Mouse (Mus musculus) midbrain, postnatal 0 days (tissue): ENCODE measurements around the gene Sorcs2. TPM values are rescaled to one million over a fixed set of nuclear protein-coding genes. Genes with fewer than 3 reads are reported as not detected.
A peak's percentile ranks its signal among the peaks of the same experiment; 100 is the strongest.

Experiments
- ATAC-seq: fragments of 200-750 bp; cut with Nextera tagmentation; 2 replicates; pipeline ENCODE4 v1.8.0; 2017; ENCODE audit warnings: moderate number of reproducible peaks, mild to moderate bottlenecking, moderate TSS enrichment, moderate library complexity; ENCODE audit not compliant: low FRiP score
- DNase-seq: peaks from one replicate; pipeline ENCODE4 v3.0.0-alpha.2; 2015; ENCODE audit warnings: low spot score
- H3K27ac ChIP-seq: fragments of 300-500 bp; sonication (generic); 2 replicates; pipeline ENCODE4 v1.5.1; 2014; ENCODE audit warnings: low read depth, mild to moderate bottlenecking, low read length, mixed read lengths
- H3K27me3 ChIP-seq: fragments of 300-500 bp; sonication (generic); 2 replicates; pipeline ENCODE4 v1.6.1; 2014; ENCODE audit warnings: low read length, control low read depth, mixed read lengths; ENCODE audit not compliant: insufficient read depth
- H3K36me3 ChIP-seq: fragments of 300-500 bp; sonication (generic); 2 replicates; pipeline ENCODE4 v1.6.1; 2014; ENCODE audit warnings: low read length, control low read depth, mixed read lengths; ENCODE audit not compliant: insufficient read depth
- H3K4me1 ChIP-seq: fragments of 300-500 bp; sonication (generic); 2 replicates; pipeline ENCODE4 v1.6.1; 2014; ENCODE audit warnings: mild to moderate bottlenecking, control low read depth, antibody characterized with exemption, low read length, mixed read lengths; ENCODE audit not compliant: insufficient read depth
- H3K4me2 ChIP-seq: fragments of 300-500 bp; sonication (generic); 2 replicates; pipeline ENCODE4 v1.6.1; 2014; ENCODE audit warnings: low read depth, mild to moderate bottlenecking, low read length, mixed read lengths; ENCODE audit not compliant: poor library complexity, severe bottlenecking
- H3K4me3 ChIP-seq: fragments of 300-500 bp; sonication (generic); 2 replicates; pipeline ENCODE4 v1.5.1; 2014; ENCODE audit warnings: low read depth, mild to moderate bottlenecking, low read length, moderate library complexity
- H3K9ac ChIP-seq: fragments of 300-500 bp; sonication (generic); replicated peaks from 2 replicates; pipeline ENCODE4 v1.6.1; 2014; ENCODE audit warnings: mild to moderate bottlenecking, low read length, moderate library complexity, mixed read lengths; ENCODE audit not compliant: poor library complexity, severe bottlenecking
- H3K9me3 ChIP-seq: fragments of 300-500 bp; sonication (generic); 2 replicates; pipeline ENCODE4 v1.6.1; 2016; ENCODE audit warnings: low read length, control low read depth
- CTCF ChIP-seq: IDR thresholded peaks from 2 replicates; pipeline ENCODE4 v1.5.1; 2016; ENCODE audit warnings: antibody characterized with exemption, mild to moderate bottlenecking
- WGBS: fragments of 180-500 bp; shearing (Covaris S2); extraction: QIAGEN DNeasy Blood & Tissue Kit; methylation state at CpG from one replicate; pipeline ENCODE4 v1.1.7; 2014; 5-methylcytosine and 5-hydroxymethylcytosine counted together
- polyA plus RNA-seq: library from polyadenylated mRNA; unstranded; fragments of >200 nt; fragmentation: Nextera tagmentation; extraction: Ambion mirVana; gene quantifications from 2 replicates; pipeline ENCODE4 v1.2.1, GENCODE M21; 2015
- total RNA-seq: library from RNA; depleted of rRNA; stranded (reverse); fragments of >200 nt; gene quantifications from 2 replicates; pipeline ENCODE4 v1.2.3, GENCODE M21; 2014

Sorcs2 gene
- total and polyA plus RNA-seq, 2 experiments from 2014 or later = 16.1 to 49.2 TPM

DNA sequence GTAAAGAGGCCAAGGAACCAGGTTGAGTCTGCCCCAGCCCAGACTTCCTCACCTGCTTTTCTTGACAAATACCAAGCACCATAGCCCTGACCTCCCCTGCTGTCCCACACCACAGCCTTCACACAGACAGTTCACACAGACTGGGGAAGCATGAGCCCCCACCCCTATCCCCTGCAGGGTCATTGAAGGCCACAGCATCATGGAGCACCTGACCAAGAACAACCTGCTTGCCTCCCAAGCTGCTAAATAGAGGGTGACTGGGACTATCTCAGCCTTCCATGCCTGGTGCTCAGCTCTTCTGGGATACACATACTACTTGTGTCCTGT lies 356.7 kb downstream of the Sorcs2 start:
- H3K36me3 ChIP-seq = peaks cover 17% of the 10 kb centered on the region; the same call in 1 of the 2 replicates
- 0 out of 2 replicates have a peak overlapping the region, but pooled peaks have one; percentile 18 for H3K27ac ChIP-seq
- peaks cover 4% of the 10 kb centered on the region; the same call in 1 of the 2 replicates for H3K4me1 ChIP-seq
- ATAC-seq (no peak), DNase-seq (no peak)
- H3K27me3 ChIP-seq = no peaks in the 10 kb centered on the region
- no peak overlapping the region for H3K4me2 ChIP-seq
- H3K4me3 ChIP-seq = no peak overlapping the region
- H3K9me3 ChIP-seq = no peaks in the 10 kb centered on the region
- H3K9ac ChIP-seq = no peak overlapping the region
- TF ChIP-seq CTCF = no peak

GRCm38 (mm10) chr5:36040398-36041235 lies 357.3 kb downstream of the Sorcs2 start:
- H3K27ac ChIP-seq = 0 out of 2 replicates have a peak overlapping the region, but pooled peaks have one; percentile 18

DNA sequence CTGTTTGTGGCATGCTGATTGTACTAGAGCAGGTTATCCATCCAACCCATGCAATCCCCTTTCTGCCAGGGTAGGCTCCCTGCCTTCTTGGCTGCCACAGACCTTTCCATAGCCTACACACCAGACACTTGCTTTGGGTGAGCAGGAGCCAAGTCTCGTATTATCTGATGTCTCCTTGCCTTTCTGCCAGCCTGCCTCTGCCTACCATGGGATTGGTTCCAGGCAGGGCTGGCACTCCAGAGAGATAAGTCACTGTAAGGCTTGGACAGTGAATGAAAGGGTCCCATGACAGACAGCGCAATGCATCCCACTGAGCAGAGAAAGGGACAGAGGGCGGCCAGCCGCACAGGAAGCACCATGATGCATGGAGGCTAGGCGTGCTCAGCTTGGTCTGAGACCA lies 358.3 kb downstream of the Sorcs2 start:
- TF ChIP-seq CTCF = no peak
- Histone ChIP-seq H3K4me3 (no peak overlapping the region), H3K4me1 (peaks cover 4% of the 10 kb centered on the region; the same call in 1 of the 2 replicates), H3K36me3 (peaks cover 23% of the 10 kb centered on the region), H3K27ac (no peak overlapping the region), H3K9ac (no peak overlapping the region), H3K9me3 (no peaks in the 10 kb centered on the region), H3K4me2 (no peak overlapping the region), H3K27me3 (no peaks in the 10 kb centered on the region)
- ATAC-seq = no peak
- DNase-seq = peak; percentile 19
- WGBS = 79% methylated on average over 5 of the region's 5 CpGs

More at GRCm38 (mm10) chr5:36040398-36041235, 357.3 kb downstream of the Sorcs2 start:
- TF ChIP-seq CTCF = no peak
- 44% methylated on average over 13 of the region's 13 CpGs for WGBS
- Histone ChIP-seq H3K27me3 (no peaks in the 10 kb centered on the region), H3K4me3 (no peak overlapping the region), H3K36me3 (peaks cover 18% of the 10 kb centered on the region), H3K9me3 (no peaks in the 10 kb centered on the region), H3K9ac (no peak overlapping the region), H3K4me2 (no peak overlapping the region), H3K4me1 (peaks cover 4% of the 10 kb centered on the region; the same call in 1 of the 2 replicates)
- DNase-seq (peak; percentile 86), ATAC-seq (peak; percentile 54; the same call in 1 of the 2 replicates)

DNA sequence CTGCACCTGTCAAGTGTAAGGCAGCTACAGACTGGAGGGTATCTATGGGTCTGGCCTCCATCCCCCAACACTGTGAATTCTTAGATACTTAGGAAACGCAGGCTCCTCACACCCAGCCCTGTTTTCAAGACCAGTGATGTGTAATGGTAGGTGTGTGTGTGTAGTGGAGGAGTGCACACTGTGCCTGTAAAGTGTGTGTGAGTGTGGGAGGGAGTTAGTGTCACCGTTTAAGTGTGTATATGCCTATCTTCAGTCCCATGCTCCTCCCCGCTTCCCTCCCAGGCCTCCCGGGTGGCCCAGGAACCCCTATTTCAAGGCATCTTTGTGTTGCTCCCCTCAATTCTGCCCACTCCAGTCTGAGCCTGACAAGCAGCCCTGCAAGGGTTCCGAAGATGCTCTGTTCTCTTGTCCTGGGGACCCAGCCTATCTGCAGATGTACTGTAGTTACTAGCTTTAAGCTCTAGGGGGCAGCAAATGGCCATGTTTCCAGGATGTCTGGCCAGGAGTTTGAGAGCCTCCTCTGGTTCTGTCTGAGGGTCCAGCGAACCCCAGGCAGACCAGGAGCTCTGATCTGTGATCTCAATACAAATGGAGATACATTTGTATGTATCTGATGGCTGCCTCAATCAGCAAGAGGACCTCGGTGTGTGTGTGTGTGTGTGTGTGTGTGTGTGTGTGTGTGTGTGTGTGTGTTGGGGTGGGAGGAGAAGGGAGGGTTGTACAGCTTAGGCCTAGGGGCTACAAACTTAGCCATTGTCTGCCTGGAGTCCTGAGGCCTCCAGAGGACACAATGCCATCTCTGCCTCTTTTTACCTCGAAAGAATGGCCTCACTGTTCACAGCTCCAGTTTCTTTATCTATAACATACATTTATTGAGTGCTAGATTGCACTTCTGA lies 364.2 kb downstream of the Sorcs2 start:
- peak; percentile 94 for TF ChIP-seq CTCF
- Histone ChIP-seq H3K27me3 (no peaks in the 10 kb centered on the region), H3K4me2 (no peak overlapping the region), H3K9ac (no peak overlapping the region), H3K9me3 (no peaks in the 10 kb centered on the region), H3K36me3 (peaks cover 22% of the 10 kb centered on the region), H3K27ac (no peak overlapping the region), H3K4me1 (no peaks in the 10 kb centered on the region), H3K4me3 (no peak overlapping the region)
- ATAC-seq = peak; percentile 67
- DNase-seq = peak; percentile 90
- WGBS = 40% methylated on average over 8 of the region's 8 CpGs

DNA sequence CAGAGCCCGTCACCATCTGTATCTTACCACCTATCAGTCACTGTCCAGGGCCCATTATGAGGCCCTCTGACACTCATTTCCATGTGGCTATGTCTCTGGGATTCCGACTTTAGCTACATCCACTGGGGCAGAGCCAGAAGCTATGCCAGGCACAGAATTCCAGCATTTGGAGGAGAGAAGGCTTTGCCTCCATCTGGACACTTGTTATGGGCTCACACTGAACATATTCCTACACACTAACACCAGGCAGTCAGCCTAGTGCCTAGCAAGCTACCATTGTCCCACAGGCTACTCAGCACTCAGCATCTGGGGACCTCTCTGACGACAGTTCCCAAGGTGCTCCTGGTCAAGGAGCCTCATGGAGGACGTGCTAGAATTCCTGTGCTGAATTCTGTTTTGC lies 372.9 kb downstream of the Sorcs2 start:
- Histone ChIP-seq H3K36me3 (peaks cover 22% of the 10 kb centered on the region), H3K4me2 (no peak overlapping the region), H3K27me3 (no peaks in the 10 kb centered on the region), H3K4me3 (no peak overlapping the region), H3K4me1 (no peaks in the 10 kb centered on the region), H3K9me3 (no peaks in the 10 kb centered on the region), H3K9ac (no peak overlapping the region), H3K27ac (no peak overlapping the region)
- DNase-seq = no peak
- no peak for ATAC-seq
- no peak for TF ChIP-seq CTCF
- 81% methylated on average over 4 of the region's 4 CpGs for WGBS
